Comparison of ENCODE assay signal across 12 mouse cellular contexts in genomic region chr6:85186033-85186743, GRCm38 (mm10). TPM values are rescaled to one million over a fixed set of nuclear protein-coding genes. Genes with fewer than 3 reads are reported as not detected.
A peak's percentile ranks its signal among the peaks of the same experiment; 100 is the strongest.
DNase-seq lines count a peak whose midpoint lies in the region; ATAC-seq and TF ChIP-seq lines count a peak whose summit lies in the region.
"Had no signal": no experiment of that assay in that cellular context is flagged by ENCODE, and none has a peak within 500 bp of the region (broad histone marks: within the 10 kb centered on the region; RNA-seq: fewer than 3 reads in every experiment).

No protein-coding gene starts in this region.

- no peaks in the 10 kb centered on the region for H3K36me3 ChIP-seq in lung, embryonic 14.5 days (ENCODE audit: insufficient read depth)
- H3K36me3 ChIP-seq in forebrain, embryonic 12.5 days (replicated peaks) = no peaks in the 10 kb centered on the region; the same call in 1 of the 2 replicates
- no peaks in the 10 kb centered on the region for H3K36me3 ChIP-seq in stomach, embryonic 14.5 days (ENCODE audit: control insufficient read depth, insufficient read depth, low read length)

- no peak overlapping the region for H3K9ac ChIP-seq in lung, embryonic 14.5 days
- peak overlapping the region; percentile 88 for H3K9ac ChIP-seq in forebrain, embryonic 12.5 days
- no peak overlapping the region for H3K9ac ChIP-seq in stomach, embryonic 14.5 days (replicated peaks; ENCODE audit: low read depth, low read length)

- ATAC-seq in lung, embryonic 14.5 days (ENCODE audit: insufficient read depth) = no peak
- peak; percentile 50; the same call in 1 of the 2 replicates for ATAC-seq in forebrain, embryonic 12.5 days (ENCODE audit: low FRiP score)
- no peak for ATAC-seq in stomach, embryonic 14.5 days (ENCODE audit: insufficient number of reproducible peaks, insufficient read depth, low FRiP score, low read depth)
- ATAC-seq in erythroid progenitor cell, adult 5-6 weeks (replicated peaks; ENCODE audit: low FRiP score, poor library complexity, severe bottlenecking) = no peak
- ATAC-seq: Patski had no signal

- H3K4me3 ChIP-seq in lung, embryonic 14.5 days (ENCODE audit: low read depth, low read length) = peak overlapping the region; percentile 21
- peak overlapping the region; percentile 74 for H3K4me3 ChIP-seq in forebrain, embryonic 12.5 days (replicated peaks)
- H3K4me3 ChIP-seq in stomach, embryonic 14.5 days (ENCODE audit: low read depth, low read length) = peak overlapping the region; percentile 24

- H3K4me2 ChIP-seq in lung, embryonic 14.5 days = peak overlapping the region; percentile 49
- peak overlapping the region; percentile 93 for H3K4me2 ChIP-seq in forebrain, embryonic 12.5 days
- H3K4me2 ChIP-seq in stomach, embryonic 14.5 days (replicated peaks; ENCODE audit: low read depth, low read length) = peak overlapping the region; percentile 30

- no peaks in the 10 kb centered on the region for H3K9me3 ChIP-seq in lung, embryonic 14.5 days (ENCODE audit: low read depth, low read length)
- H3K9me3 ChIP-seq in forebrain, embryonic 12.5 days = no peaks in the 10 kb centered on the region
- no peaks in the 10 kb centered on the region for H3K9me3 ChIP-seq in stomach, embryonic 14.5 days (ENCODE audit: control insufficient read depth, low read depth, low read length)

- H3K27ac ChIP-seq in lung, embryonic 14.5 days (ENCODE audit: low read depth) = no peak overlapping the region
- H3K27ac ChIP-seq in forebrain, embryonic 12.5 days = peak overlapping the region; percentile 93
- H3K27ac ChIP-seq in stomach, embryonic 14.5 days (ENCODE audit: low read length) = no peak overlapping the region

- 3% methylated on average over 33 of the region's 33 CpGs for WGBS in lung, embryonic 14.5 days
- 2% methylated on average over 33 of the region's 33 CpGs for WGBS in forebrain, embryonic 12.5 days
- 3% methylated on average over 33 of the region's 33 CpGs for WGBS in stomach, embryonic 14.5 days

- H3K4me1 ChIP-seq in lung, embryonic 14.5 days (ENCODE audit: insufficient read depth) = peaks cover 3% of the 10 kb centered on the region; the same call in 1 of the 2 replicates
- peaks cover 47% of the 10 kb centered on the region for H3K4me1 ChIP-seq in forebrain, embryonic 12.5 days
- peaks cover 12% of the 10 kb centered on the region for H3K4me1 ChIP-seq in stomach, embryonic 14.5 days (ENCODE audit: control insufficient read depth, insufficient read depth, low read length)

- DNase-seq in lung, embryonic 14.5 days = no peak
- no peak for DNase-seq in lung, postnatal 10 days
- DNase-seq in kidney, postnatal 14 days = peak; percentile 81
- no peak for DNase-seq in ovary, postnatal 14 days (ENCODE audit: low spot score)
- DNase-seq in gastrocnemius, adult 18-20 months (ENCODE audit: low spot score) = no peak
- DNase-seq: cerebellum, postnatal 36 days; lung, postnatal 4 days had no signal

- no peak for TF ChIP-seq CTCF in lung, embryonic 14.5 days (IDR thresholded peaks at IDR 0.05; ENCODE audit: low read depth)

- H3K27me3 ChIP-seq in lung, embryonic 14.5 days (ENCODE audit: insufficient read depth, low read length) = peaks cover 78% of the 10 kb centered on the region
- H3K27me3 ChIP-seq in forebrain, embryonic 12.5 days = peaks cover 68% of the 10 kb centered on the region
- peaks cover 38% of the 10 kb centered on the region for H3K27me3 ChIP-seq in stomach, embryonic 14.5 days (ENCODE audit: control insufficient read depth, insufficient read depth, low read length)

RNA-seq across cellular contexts. Expression of gene Emx1, which starts 1.1 kb away (rescaled TPM):
- polyA plus RNA-seq in lung, embryonic 14.5 days (2014; fragmentation: Nextera tagmentation; extraction: Ambion mirVana) = 0.23 TPM in 1 of 2 replicates, not detected in the other
- polyA plus RNA-seq in forebrain, embryonic 12.5 days (2016; fragmentation: Nextera tagmentation; extraction: Ambion mirVana) = 71.6 and 89.0 TPM in 2 replicates
- polyA plus RNA-seq in stomach, embryonic 14.5 days (2014; fragmentation: Nextera tagmentation; extraction: Ambion mirVana) = not detected in 2 replicates
- total RNA-seq in erythroid progenitor cell, adult 5-6 weeks (2015; ENCODE audit: low replicate concordance) = not detected in 2 replicates
- total RNA-seq in erythroid progenitor cell, adult 5-6 weeks (2017; ENCODE audit: low replicate concordance) = not detected in 2 replicates
- total RNA-seq in gastrocnemius, adult 18-20 months (2021) = not detected
- polyA plus RNA-seq: Patski; spleen, adult 2 months had no signal

RNA-seq across cellular contexts. Expression of gene Spr, which starts 48.6 kb away (rescaled TPM):
- 83.3 and 90.9 TPM in 2 replicates for polyA plus RNA-seq in lung, embryonic 14.5 days (2014; fragmentation: Nextera tagmentation; extraction: Ambion mirVana)
- polyA plus RNA-seq in forebrain, embryonic 12.5 days (2016; fragmentation: Nextera tagmentation; extraction: Ambion mirVana) = 28.9 and 31.7 TPM in 2 replicates
- polyA plus RNA-seq in stomach, embryonic 14.5 days (2014; fragmentation: Nextera tagmentation; extraction: Ambion mirVana) = 90.9 and 91.8 TPM in 2 replicates
- 1.1 and 1.3 TPM in 2 replicates for total RNA-seq in erythroid progenitor cell, adult 5-6 weeks (2015; ENCODE audit: low replicate concordance)
- 0.77 and 2.6 TPM in 2 replicates for total RNA-seq in erythroid progenitor cell, adult 5-6 weeks (2017; ENCODE audit: low replicate concordance)
- 10 to 100 TPM; 47.4 to 51.5 TPM for total RNA-seq in gastrocnemius, adult 18-20 months (2021)

Comparison
In these comparisons a context has a peak if more than half of its experiments do, and no peak if none do; other contexts are left out.
1. H3K4me2 ChIP-seq: peak in every context shown above with its lines; median percentile 93 in forebrain, embryonic 12.5 days; 49 in lung, embryonic 14.5 days; 30 in stomach, embryonic 14.5 days.
2. H3K4me3 ChIP-seq: peak in every context shown above with its lines; median percentile 74 in forebrain, embryonic 12.5 days; 24 in stomach, embryonic 14.5 days; 21 in lung, embryonic 14.5 days.
3. RNA of gene Emx1, which starts 1.1 kb away (polyA plus RNA-seq): 71.6 to 89.0 TPM in forebrain, embryonic 12.5 days; not detected in stomach, embryonic 14.5 days and 0.23 TPM in lung, embryonic 14.5 days; every median in the first group is over 10 times any median in the second.